Mouse (Mus musculus) retina, postnatal 1 day (tissue): ENCODE data around the gene Nmrk1.
A peak's percentile ranks its signal among the peaks of the same experiment; 100 is the strongest.

Experiments
- DNase-seq: peaks from one replicate; pipeline ENCODE4 v3.0.0-alpha.2; 2012

Nmrk1 gene

GRCm38 (mm10) chr19:18654984-18655383 is 23.2 kb downstream of the Nmrk1 start:
- no peak for DNase-seq

GRCm38 (mm10) chr19:18655999-18656398 is 24.2 kb downstream of the Nmrk1 start:
- no peak for DNase-seq

GRCm38 (mm10) chr19:18658473-18658872 is 26.7 kb downstream of the Nmrk1 start:
- no peak for DNase-seq

GRCm38 (mm10) chr19:18659349-18659748 is 27.6 kb downstream of the Nmrk1 start:
- DNase-seq = no peak

GRCm38 (mm10) chr19:18660466-18660865 is 28.7 kb downstream of the Nmrk1 start:
- no peak for DNase-seq

- DNase-seq = no peak
Observed at GRCm38 (mm10) chr19:18661683-18662082, 29.9 kb downstream of the Nmrk1 start.

- DNase-seq = no peak
Observed at GRCm38 (mm10) chr19:18663904-18664303, 32.2 kb downstream of the Nmrk1 start.

- DNase-seq = peak; percentile 67
Observed at GRCm38 (mm10) chr19:18666966-18667365, 35.2 kb downstream of the Nmrk1 start.

GRCm38 (mm10) chr19:18669551-18669950 is 37.8 kb downstream of the Nmrk1 start:
- peak; percentile 79 for DNase-seq

- DNase-seq = peak; percentile 99
Observed at GRCm38 (mm10) chr19:18670608-18671007, 38.9 kb downstream of the Nmrk1 start, which contains the start of gene Carnmt1. Gene Carnmt1 (plus strand): TSS chr19:18670764.

GRCm38 (mm10) chr19:18671056-18671741 is 39.4 kb downstream of the Nmrk1 start:
- peak; percentile 59 for DNase-seq

GRCm38 (mm10) chr19:18672498-18672897 is 40.7 kb downstream of the Nmrk1 start:
- no peak for DNase-seq

- DNase-seq = no peak
Observed at GRCm38 (mm10) chr19:18673116-18673515, 41.4 kb downstream of the Nmrk1 start.

GRCm38 (mm10) chr19:18682142-18682541 is 50.4 kb downstream of the Nmrk1 start:
- no peak for DNase-seq

- peak; percentile 74 for DNase-seq
Observed at GRCm38 (mm10) chr19:18687556-18687955, 55.8 kb downstream of the Nmrk1 start.

GRCm38 (mm10) chr19:18692176-18692575 is 60.4 kb downstream of the Nmrk1 start:
- no peak for DNase-seq

- no peak for DNase-seq
Observed at GRCm38 (mm10) chr19:18692768-18693167, 61.0 kb downstream of the Nmrk1 start.

GRCm38 (mm10) chr19:18695116-18695515 is 63.4 kb downstream of the Nmrk1 start:
- no peak for DNase-seq

GRCm38 (mm10) chr19:18695552-18695951 is 63.8 kb downstream of the Nmrk1 start:
- DNase-seq = no peak
